In the genomic region with DNA sequence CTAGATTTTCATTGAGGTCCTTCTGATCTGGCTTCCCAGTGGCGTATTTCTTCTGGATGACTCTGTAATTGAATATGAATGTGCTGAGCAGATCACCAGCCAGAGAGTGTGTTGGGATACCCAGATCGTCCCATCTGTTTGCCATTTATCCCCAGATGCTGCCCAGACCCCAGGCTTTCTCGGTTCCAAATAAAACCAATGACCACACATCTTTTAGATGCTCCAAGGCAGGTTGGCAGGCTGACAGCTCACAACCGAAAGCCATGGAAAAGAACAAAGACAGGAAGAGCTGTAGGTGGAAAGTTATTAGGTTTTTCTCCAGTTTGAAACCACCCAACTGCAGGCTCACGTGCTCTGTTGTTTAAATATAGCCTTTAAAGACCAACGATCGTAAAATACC, we compare ENCODE assay signal across 10 mouse cellular contexts.
DNase-seq lines count a peak whose midpoint lies in the region; ATAC-seq and TF ChIP-seq lines count a peak whose summit lies in the region.
"Had no signal": no experiment of that assay in that cellular context is flagged by ENCODE, and none has a peak within 500 bp of the region (broad histone marks: within the 10 kb centered on the region; RNA-seq: fewer than 3 reads in every experiment).

No protein-coding gene starts in this region.

- H3K27me3 ChIP-seq in lung, postnatal 0 days (replicated peaks; ENCODE audit: insufficient read depth, low read length): no peaks in the 10 kb centered on the region
- H3K27me3 ChIP-seq in neural tube, embryonic 15.5 days (replicated peaks): no peaks in the 10 kb centered on the region
- H3K27me3 ChIP-seq: lung, embryonic 15.5 days had no signal

- TF ChIP-seq POLR2A in lung, adult 2 months (IDR thresholded peaks at IDR 0.05; ENCODE audit: borderline replicate concordance, extremely low read depth, low read depth, low read length): no peak

- peak; percentile 48 for ATAC-seq in lung, postnatal 0 days
- ATAC-seq in neural tube, embryonic 15.5 days (ENCODE audit: low FRiP score): no peak
- no peak for ATAC-seq in activated CD4-positive, CD25-positive, alpha-beta regulatory T cell, adult 4 months
- no peak for ATAC-seq in megakaryocyte-erythroid progenitor cell, adult 5-6 weeks (replicated peaks; ENCODE audit: low FRiP score, low TSS enrichment, poor library complexity, severe bottlenecking)

- 57% methylated on average over 7 of the region's 7 CpGs for WGBS in lung, postnatal 0 days
- WGBS in lung, adult 2 months: 53% methylated on average over 7 of the region's 7 CpGs
- WGBS in neural tube, embryonic 15.5 days: 58% methylated on average over 7 of the region's 7 CpGs

- H3K4me3 ChIP-seq in lung, postnatal 0 days (ENCODE audit: low read depth, low read length): no peak overlapping the region
- no peak overlapping the region for H3K4me3 ChIP-seq in lung, adult 2 months (replicated peaks; ENCODE audit: extremely low read depth, low read depth, low read length)
- no peak overlapping the region for H3K4me3 ChIP-seq in neural tube, embryonic 15.5 days (replicated peaks)
- H3K4me3 ChIP-seq: lung, embryonic 15.5 days; myocyte had no signal

- no peak overlapping the region for H3K4me2 ChIP-seq in lung, postnatal 0 days (replicated peaks; ENCODE audit: low read depth, low read length)
- no peak overlapping the region for H3K4me2 ChIP-seq in neural tube, embryonic 15.5 days
- H3K4me2 ChIP-seq: lung, embryonic 15.5 days had no signal

- H3K27ac ChIP-seq in lung, postnatal 0 days (ENCODE audit: low read length): peak overlapping the region; percentile 43
- peak overlapping the region; percentile 37; the same call in 1 of the 2 replicates for H3K27ac ChIP-seq in neural tube, embryonic 15.5 days (replicated peaks)

- TF ChIP-seq EP300 in lung, postnatal 0 days (IDR thresholded peaks at IDR 0.05): no peak

- DNase-seq in lung, postnatal 0 days (ENCODE audit: low spot score): peak; percentile 53
- DNase-seq in lung, adult 2 months: no peak
- peak; percentile 47 for DNase-seq in gastrocnemius, adult 18-20 months (ENCODE audit: low spot score)
- DNase-seq in kidney, postnatal 10 days: peak; percentile 68
- DNase-seq: thymus, postnatal 36 days had no signal

- peaks cover 65% of the 10 kb centered on the region for H3K36me3 ChIP-seq in lung, postnatal 0 days (ENCODE audit: insufficient read depth, low read length)
- H3K36me3 ChIP-seq in neural tube, embryonic 15.5 days: peaks cover under 1% of the 10 kb centered on the region; the same call in 1 of the 2 replicates

- H3K9me3 ChIP-seq in lung, postnatal 0 days (ENCODE audit: low read length): no peaks in the 10 kb centered on the region
- H3K9me3 ChIP-seq in neural tube, embryonic 15.5 days (replicated peaks): no peaks in the 10 kb centered on the region
- H3K9me3 ChIP-seq: lung, embryonic 15.5 days had no signal

- no peak overlapping the region for H3K9ac ChIP-seq in lung, postnatal 0 days (replicated peaks; ENCODE audit: low read depth)
- no peak overlapping the region for H3K9ac ChIP-seq in neural tube, embryonic 15.5 days (replicated peaks)
- H3K9ac ChIP-seq: lung, embryonic 15.5 days had no signal

- TF ChIP-seq CTCF in lung, postnatal 0 days (IDR thresholded peaks at IDR 0.05): no peak
- TF ChIP-seq CTCF in lung, adult 2 months (IDR thresholded peaks at IDR 0.05; ENCODE audit: insufficient read depth, low read length): no peak

- no peaks in the 10 kb centered on the region for H3K4me1 ChIP-seq in lung, postnatal 0 days (ENCODE audit: insufficient read depth, low read depth, low read length)
- peaks cover 20% of the 10 kb centered on the region; the same call in 1 of the 2 replicates for H3K4me1 ChIP-seq in lung, adult 2 months (ENCODE audit: control insufficient read depth, insufficient read depth, low read length)
- no peaks in the 10 kb centered on the region for H3K4me1 ChIP-seq in neural tube, embryonic 15.5 days
